Mouse (Mus musculus): ENCODE data around the gene Rab3il1.
"Not testable (repeated sequence)": the region's sequence is repeated elsewhere in the genome, so short reads cannot be mapped to it uniquely, and the experiment has no call there.

The Rab3il1 gene

GRCm38 (mm10) chr19:10001206-10001969 is at the start of gene Rab3il1, which contains the start of gene Best1:
TSS of gene Rab3il1 (plus strand) at chr19:10001669.
TSS of gene Best1 (minus strand) at chr19:10001633.
- DNase-seq, result no peak

DNA sequence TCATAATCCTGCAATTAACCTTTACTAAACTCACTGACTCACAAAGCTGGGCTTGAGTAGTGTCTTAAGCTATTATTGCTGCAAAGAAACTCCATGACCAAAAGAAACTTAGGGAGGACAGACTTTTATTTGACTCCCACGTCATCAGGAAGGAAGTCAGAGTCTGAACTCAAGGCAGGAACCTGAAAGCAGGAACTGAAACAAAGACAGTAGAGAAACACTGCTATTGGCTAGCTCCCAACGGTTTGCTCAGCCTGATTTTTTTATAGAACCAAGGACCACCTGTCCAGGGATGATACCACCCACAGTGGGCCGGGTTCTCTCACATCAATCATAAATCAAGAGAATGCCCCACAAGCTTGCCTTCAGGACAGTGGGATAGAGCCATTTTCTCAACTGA is 49.1 kb upstream of the Rab3il1 start:
- DNase-seq, result no peak

GRCm38 (mm10) chr19:9952912-9953311 is 48.6 kb upstream of the Rab3il1 start:
- DNase-seq, result no peak

DNA sequence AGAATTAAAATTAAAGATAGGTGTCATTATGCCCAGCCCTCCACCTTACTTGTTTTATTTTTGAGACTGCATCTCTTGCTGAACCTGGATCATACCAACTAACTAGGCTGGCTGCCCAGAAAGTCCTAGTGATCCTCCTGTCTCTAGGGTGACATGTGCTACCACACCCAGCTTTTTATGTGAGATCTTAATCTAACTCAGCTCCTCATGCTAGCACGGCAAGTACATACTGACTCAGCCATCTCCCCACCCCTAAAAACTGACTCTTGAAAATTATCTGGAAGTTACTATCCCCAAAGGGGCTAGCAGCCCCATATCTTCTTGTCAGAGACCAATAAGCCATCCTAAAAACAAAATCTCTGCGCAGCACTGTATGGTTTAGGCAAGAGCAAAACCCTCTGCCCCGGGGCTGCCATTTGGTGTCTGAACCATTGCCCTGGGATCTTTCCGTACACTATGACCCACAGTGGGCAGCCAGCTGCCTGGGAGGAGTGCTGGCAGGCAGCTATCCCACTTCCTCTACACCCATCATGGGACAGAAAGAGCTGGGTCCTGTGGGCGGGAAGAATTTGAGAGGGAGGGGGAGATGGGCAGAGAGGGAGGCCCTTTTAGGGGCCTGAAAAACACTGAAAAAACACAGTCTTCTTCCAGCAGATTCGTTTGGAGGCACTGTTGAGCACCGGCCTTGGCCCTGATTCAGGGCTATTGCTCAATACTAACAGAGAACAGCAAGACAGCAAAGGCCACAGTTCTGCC is 47.2 kb upstream of the Rab3il1 start:
- DNase-seq, result no peak

GRCm38 (mm10) chr19:9954811-9955202 is 46.7 kb upstream of the Rab3il1 start:
- no peak for DNase-seq

DNA sequence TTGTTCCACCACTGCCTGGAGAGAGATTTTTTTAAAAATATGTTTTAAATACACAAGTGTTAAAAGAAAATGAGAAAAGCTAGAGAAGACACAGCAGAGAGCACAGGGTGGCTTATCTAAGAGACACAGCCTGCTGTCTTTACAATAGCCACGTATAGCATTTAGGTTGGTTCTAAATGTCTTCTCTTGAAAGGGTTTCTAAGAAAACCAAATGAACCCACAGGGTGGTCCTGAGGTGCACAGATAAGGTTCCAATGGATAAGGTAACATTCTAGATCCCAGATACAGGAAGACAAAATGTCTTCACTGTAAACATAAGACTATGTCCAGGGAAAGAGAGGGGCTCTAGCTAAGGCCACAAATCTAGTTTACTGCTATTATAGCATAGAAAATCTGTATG is 46.0 kb upstream of the Rab3il1 start:
- no peak for DNase-seq

GRCm38 (mm10) chr19:9956624-9957388 is 44.7 kb upstream of the Rab3il1 start:
- DNase-seq, result no peak

GRCm38 (mm10) chr19:9957965-9958364 is 43.5 kb upstream of the Rab3il1 start:
- DNase-seq, result no peak

DNA sequence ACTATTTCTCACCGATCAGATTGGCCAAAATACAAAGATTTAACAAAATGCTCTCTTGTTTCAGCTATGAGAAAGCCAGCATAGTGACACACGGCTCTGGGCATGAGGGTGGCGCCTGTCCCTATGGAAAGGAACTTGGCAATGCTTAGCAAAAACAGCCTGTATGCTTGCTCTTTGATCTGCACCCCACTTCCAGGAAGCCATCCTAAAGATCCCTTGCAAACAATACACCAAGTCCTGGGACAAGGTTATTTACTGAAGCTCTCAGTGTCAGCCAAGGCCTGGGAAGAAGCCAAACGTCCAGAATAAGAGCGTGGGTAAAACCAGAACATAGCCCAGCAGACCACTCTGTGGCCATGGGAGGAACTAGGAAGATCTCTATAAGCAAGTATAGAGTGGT is 40.7 kb upstream of the Rab3il1 start:
- DNase-seq, result no peak

DNA sequence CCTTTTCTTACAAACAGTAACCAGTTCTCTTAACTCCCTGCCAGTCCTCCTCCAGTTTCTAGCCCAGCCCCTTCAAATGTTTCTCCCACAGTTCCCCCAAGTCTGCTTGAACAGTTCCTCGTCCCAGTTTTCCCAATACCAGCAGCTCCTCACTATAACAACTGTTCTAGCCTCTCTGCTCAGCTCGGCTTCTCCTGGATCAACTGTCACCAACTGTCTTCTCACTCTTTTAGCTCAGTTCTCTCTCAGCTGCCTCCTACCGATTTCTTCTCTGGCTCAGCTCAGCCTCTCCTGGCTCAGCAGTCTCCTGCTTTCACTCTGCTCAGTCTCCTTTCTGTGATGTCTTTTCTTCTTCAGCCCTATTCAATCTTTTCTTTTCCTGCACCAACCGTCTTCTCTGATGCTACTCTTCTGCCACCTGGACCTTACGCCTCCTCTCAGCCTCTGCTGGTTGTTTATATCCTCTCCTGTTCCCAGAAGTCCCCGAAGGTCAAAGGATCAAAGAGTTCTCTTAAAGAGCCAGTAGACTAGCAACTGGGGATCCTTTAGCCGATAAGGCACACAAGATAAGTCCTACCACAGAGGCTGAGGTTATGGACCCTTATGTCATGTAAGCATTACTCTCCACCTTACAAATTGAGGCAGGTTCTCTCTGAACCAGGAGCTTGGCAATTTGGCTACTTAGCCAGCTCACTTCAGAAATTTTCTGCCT is 37.1 kb upstream of the Rab3il1 start:
- DNase-seq, result no peak

DNA sequence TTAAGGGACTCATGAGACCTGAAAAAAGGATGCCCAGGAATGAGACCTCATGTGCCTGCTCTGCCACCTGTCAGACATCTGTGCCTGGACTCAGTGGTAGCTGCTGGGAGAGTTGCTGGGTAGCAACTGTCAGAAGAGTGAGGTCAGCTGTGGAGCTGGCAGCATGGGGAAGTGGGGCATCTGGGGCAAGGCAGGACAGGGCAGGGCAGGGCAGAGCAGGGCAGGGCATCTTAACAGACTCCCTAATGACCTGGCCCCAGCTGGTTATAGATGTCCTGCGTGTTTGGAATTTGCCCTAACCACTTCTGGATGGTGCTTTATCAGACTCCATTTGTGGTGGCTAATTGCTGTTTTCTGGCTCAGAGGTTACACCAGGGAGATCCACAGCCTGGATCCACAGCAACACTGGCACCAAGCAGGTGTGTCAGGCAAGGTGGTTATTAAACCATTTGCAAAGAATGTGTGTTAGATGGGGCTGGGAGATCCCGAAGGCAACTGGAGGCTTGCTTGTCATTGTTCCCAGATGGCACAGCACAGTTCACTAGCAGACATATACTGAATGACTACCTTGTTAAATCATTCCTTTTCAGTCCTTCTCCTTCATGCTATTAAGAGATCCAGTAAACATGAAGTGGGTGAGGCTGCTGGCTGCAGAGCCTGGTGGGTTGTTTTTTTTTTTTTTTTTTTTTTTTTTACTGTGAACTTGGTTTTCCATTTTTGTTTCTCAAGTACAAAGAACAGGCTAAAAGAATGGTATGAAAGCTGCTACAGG is 35.2 kb upstream of the Rab3il1 start:
- no peak for DNase-seq

DNA sequence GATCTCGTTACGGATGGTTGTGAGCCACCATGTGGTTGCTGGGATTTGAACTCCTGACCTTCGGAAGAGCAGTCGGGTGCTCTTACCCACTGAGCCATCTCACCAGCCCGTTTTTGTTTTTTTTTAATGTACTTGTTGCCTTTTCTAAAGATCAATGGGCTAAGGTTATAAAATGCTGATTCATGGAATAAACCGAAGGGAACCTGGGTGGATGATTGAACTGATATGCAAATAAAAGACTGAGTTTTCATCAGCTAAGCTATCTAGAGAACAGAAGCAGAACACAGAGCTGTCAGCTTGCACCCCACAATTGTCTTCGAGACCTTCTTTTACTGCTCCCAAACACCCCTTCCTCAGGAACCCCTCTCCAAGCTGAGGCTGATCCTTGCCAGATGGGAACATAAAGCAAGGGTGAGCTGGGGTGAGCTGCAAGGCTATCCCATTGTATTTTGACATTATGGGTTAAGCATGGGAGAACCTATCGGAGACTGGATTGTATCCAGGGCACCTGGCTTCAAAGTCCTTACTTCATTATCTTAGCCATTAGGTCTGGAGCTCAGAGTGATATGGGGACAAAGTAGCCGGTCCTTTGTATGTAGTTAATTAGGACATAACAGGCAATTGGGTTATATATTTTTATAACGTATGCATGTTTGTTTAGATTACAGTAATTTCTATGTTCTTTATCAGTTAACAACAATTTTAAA is 33.2 kb upstream of the Rab3il1 start:
- DNase-seq, result no peak

DNA sequence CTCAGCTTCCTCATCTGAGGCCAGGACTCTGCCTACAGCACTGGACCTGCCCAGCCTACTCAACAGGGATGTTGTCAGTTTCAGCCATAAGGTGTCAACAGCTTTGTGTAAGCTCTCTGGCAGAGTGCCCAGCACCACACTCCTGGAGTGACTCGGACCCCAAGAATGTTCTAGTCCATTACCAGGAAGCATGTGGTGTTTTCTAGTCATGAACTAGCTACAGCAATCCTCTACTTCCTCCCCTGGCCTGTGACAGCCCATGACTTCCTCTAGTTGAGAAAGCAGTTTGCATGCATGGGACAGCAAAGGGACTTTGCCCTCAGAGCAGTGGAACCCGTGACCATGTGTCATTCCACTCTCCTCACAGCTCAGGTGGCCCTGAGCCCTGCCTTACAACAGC is 26.6 kb upstream of the Rab3il1 start:
- not testable (repeated sequence) for DNase-seq

DNA sequence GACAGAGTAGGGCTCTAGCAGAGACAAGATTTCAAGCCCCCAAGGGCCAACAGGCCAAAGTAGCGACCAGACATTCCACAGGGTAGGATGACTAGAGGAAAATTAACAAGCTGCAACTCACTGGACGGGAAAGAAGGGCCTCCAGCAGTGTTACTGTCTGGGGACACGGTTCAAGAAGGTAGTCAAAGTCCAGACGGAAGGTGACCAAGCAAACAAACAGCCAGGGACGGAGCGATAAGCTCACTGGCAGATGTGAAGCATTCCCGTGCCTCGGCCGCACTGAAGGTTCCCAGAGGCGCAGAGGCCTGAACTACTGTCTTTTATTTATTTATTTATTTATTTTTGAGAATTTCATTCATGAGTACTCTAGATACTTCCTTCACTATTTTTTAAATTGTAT is 24.4 kb upstream of the Rab3il1 start:
- DNase-seq, result no peak

- no peak for DNase-seq
Measured at GRCm38 (mm10) chr19:9978431-9978951, 23.0 kb upstream of the Rab3il1 start.

GRCm38 (mm10) chr19:9979156-9979555 is 22.3 kb upstream of the Rab3il1 start:
- no peak for DNase-seq

GRCm38 (mm10) chr19:9980258-9980657 is 21.2 kb upstream of the Rab3il1 start, which contains the start of gene Fth1:
TSS of gene Fth1 (plus strand) at chr19:9980598.
- DNase-seq, result no peak

DNA sequence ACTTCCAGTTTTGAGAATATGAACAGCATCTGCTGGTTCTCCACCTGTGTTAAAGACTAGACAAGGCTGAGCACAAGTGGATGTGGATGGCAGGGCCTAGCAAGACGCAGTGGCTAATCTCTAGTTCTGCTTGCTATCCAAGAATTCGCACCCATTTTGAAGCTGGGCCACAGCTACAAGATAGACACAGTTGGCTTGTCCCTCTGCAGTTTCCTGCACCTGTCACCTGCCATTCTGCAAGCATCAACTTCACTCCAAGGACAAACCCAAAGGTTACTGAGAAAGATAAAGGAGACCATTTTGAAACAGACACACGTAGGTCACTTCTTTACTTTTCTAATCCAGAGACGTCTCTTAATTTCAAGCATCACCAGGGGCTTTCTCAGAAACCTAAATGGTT is 19.8 kb upstream of the Rab3il1 start:
- DNase-seq, result no peak

- DNase-seq, result peak; percentile 95
Measured at GRCm38 (mm10) chr19:9982151-9982851, 19.2 kb upstream of the Rab3il1 start.

- DNase-seq, result peak; percentile 66
Measured at GRCm38 (mm10) chr19:9982852-9983542, 18.5 kb upstream of the Rab3il1 start.

Data from cerebellum, adult 8-10 months (tissue).